Mouse (Mus musculus): ENCODE results near the gene Enah. TPM values are rescaled to one million over a fixed set of nuclear protein-coding genes. Genes with fewer than 3 reads are reported as not detected.

The Enah gene
- total RNA-seq, 2 experiments from 2014 or later = 0.84 to 3.5 TPM

GRCm38 (mm10) chr1:182029989-182030649 lies 10.3 kb upstream of the Enah start:
- no peak for ATAC-seq (replicated peaks; ENCODE audit: low FRiP score, poor library complexity, severe bottlenecking)

- ATAC-seq (replicated peaks; ENCODE audit: low FRiP score, poor library complexity, severe bottlenecking) = no peak
Observed at GRCm38 (mm10) chr1:182028231-182029210, 8.7 kb upstream of the Enah start.

- ATAC-seq (replicated peaks; ENCODE audit: low FRiP score, poor library complexity, severe bottlenecking) = no peak
Observed at GRCm38 (mm10) chr1:182027426-182027979, 7.7 kb upstream of the Enah start.

GRCm38 (mm10) chr1:182026821-182027220 lies 7.0 kb upstream of the Enah start:
- no peak for ATAC-seq (replicated peaks; ENCODE audit: low FRiP score, poor library complexity, severe bottlenecking)

GRCm38 (mm10) chr1:182026120-182026519 lies 6.3 kb upstream of the Enah start:
- ATAC-seq (replicated peaks; ENCODE audit: low FRiP score, poor library complexity, severe bottlenecking) = no peak

- ATAC-seq (replicated peaks; ENCODE audit: low FRiP score, poor library complexity, severe bottlenecking) = no peak
Observed at GRCm38 (mm10) chr1:182021691-182022299, 2.0 kb upstream of the Enah start.

GRCm38 (mm10) chr1:182020831-182021460 lies 1.2 kb upstream of the Enah start:
- no peak for ATAC-seq (replicated peaks; ENCODE audit: low FRiP score, poor library complexity, severe bottlenecking)

- no peak for ATAC-seq (replicated peaks; ENCODE audit: low FRiP score, poor library complexity, severe bottlenecking)
Observed at GRCm38 (mm10) chr1:182019266-182019925, 394 bp downstream of the Enah start.

- ATAC-seq (replicated peaks; ENCODE audit: low FRiP score, poor library complexity, severe bottlenecking) = no peak
Observed at GRCm38 (mm10) chr1:182018397-182019265, 1.2 kb downstream of the Enah start.

- no peak for ATAC-seq (replicated peaks; ENCODE audit: low FRiP score, poor library complexity, severe bottlenecking)
Observed at GRCm38 (mm10) chr1:182005831-182006230, 14.0 kb downstream of the Enah start.

- ATAC-seq (replicated peaks; ENCODE audit: low FRiP score, poor library complexity, severe bottlenecking) = no peak
Observed at GRCm38 (mm10) chr1:181998673-181999072, 21.1 kb downstream of the Enah start.

GRCm38 (mm10) chr1:181997791-181998190 lies 22.0 kb downstream of the Enah start:
- no peak for ATAC-seq (replicated peaks; ENCODE audit: low FRiP score, poor library complexity, severe bottlenecking)

- no peak for ATAC-seq (replicated peaks; ENCODE audit: low FRiP score, poor library complexity, severe bottlenecking)
Observed at GRCm38 (mm10) chr1:181993597-181993996, 26.2 kb downstream of the Enah start.

- ATAC-seq (replicated peaks; ENCODE audit: low FRiP score, poor library complexity, severe bottlenecking) = no peak
Observed at GRCm38 (mm10) chr1:181988367-181988766, 31.4 kb downstream of the Enah start.

GRCm38 (mm10) chr1:181987226-181987625 lies 32.6 kb downstream of the Enah start:
- no peak for ATAC-seq (replicated peaks; ENCODE audit: low FRiP score, poor library complexity, severe bottlenecking)

- ATAC-seq (replicated peaks; ENCODE audit: low FRiP score, poor library complexity, severe bottlenecking) = no peak
Observed at GRCm38 (mm10) chr1:181985880-181986279, 33.9 kb downstream of the Enah start.

GRCm38 (mm10) chr1:181984811-181985210 lies 35.0 kb downstream of the Enah start:
- ATAC-seq (replicated peaks; ENCODE audit: low FRiP score, poor library complexity, severe bottlenecking) = no peak

GRCm38 (mm10) chr1:181980017-181980719 lies 39.6 kb downstream of the Enah start:
- no peak for ATAC-seq (replicated peaks; ENCODE audit: low FRiP score, poor library complexity, severe bottlenecking)
